Mouse (Mus musculus): ENCODE data around the gene Adck1. TPM values are rescaled to one million over a fixed set of nuclear protein-coding genes. Genes with fewer than 3 reads are reported as not detected.

Gene Adck1
- polyA plus RNA-seq, 1 experiment = 3.6 TPM

- no peaks in the 10 kb centered on the region for H3K27me3 ChIP-seq (replicated peaks)
- H3K4me1 ChIP-seq = peaks cover 36% of the 10 kb centered on the region
- peaks cover 30% of the 10 kb centered on the region for H3K36me3 ChIP-seq (replicated peaks; ENCODE audit: low read length)
- TF ChIP-seq GATA1 (IDR thresholded peaks at IDR 0.05; ENCODE audit: borderline replicate concordance, low read length) (no peak), FLI1 (IDR thresholded peaks at IDR 0.05; ENCODE audit: low read length) (no peak)
- no peaks in the 10 kb centered on the region for H3K9me3 ChIP-seq
- H3K4me3 ChIP-seq (replicated peaks) = no peak overlapping the region
Measured at GRCm38 (mm10) chr12:88419912-88420621, 59.7 kb downstream of the Adck1 start.

GRCm38 (mm10) chr12:88426926-88427325 lies 66.6 kb downstream of the Adck1 start:
- Histone ChIP-seq H3K27me3 (replicated peaks) (no peaks in the 10 kb centered on the region), H3K36me3 (replicated peaks; ENCODE audit: low read length) (peaks cover 36% of the 10 kb centered on the region), H3K9me3 (no peaks in the 10 kb centered on the region), H3K4me3 (replicated peaks) (peak overlapping the region; percentile 2), H3K4me1 (peaks cover 100% of the 10 kb centered on the region)
- no peak for TF ChIP-seq GATA1 (IDR thresholded peaks at IDR 0.05; ENCODE audit: borderline replicate concordance, low read length)
- TF ChIP-seq FLI1 (IDR thresholded peaks at IDR 0.05; ENCODE audit: low read length) = no peak

GRCm38 (mm10) chr12:88428735-88429134 lies 68.4 kb downstream of the Adck1 start:
- no peaks in the 10 kb centered on the region for H3K27me3 ChIP-seq (replicated peaks)
- peak overlapping the region; percentile 69 for H3K4me3 ChIP-seq (replicated peaks)
- H3K4me1 ChIP-seq = peaks cover 95% of the 10 kb centered on the region
- peak; percentile 92; the same call in 2 of the 3 replicates for TF ChIP-seq GATA1 (IDR thresholded peaks at IDR 0.05; ENCODE audit: borderline replicate concordance, low read length)
- TF ChIP-seq FLI1 (IDR thresholded peaks at IDR 0.05; ENCODE audit: low read length) = 0 out of 2 replicates have a peak, but pooled peaks have one; percentile 16
- peaks cover 43% of the 10 kb centered on the region for H3K36me3 ChIP-seq (replicated peaks; ENCODE audit: low read length)
- no peaks in the 10 kb centered on the region for H3K9me3 ChIP-seq

DNA sequence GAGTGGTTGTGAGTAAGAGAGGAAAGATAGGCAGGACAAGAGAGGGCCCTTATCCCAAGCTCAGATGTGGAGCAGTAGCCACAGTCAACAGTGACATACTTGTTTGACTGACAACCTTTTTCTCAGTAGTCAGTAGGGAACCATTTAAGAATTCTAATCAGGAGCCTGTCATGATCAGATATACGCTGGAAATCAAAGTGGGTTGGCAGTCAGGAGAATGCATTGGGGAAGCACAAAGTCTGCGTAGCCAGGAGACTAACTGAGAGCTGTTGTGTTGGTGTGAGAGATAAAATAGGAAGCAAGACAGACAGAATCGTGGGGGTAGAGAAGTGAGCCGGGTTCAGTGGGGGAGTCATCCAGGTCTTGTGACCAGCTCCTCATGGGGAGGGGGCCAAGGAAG lies 71.9 kb downstream of the Adck1 start:
- Histone ChIP-seq H3K27me3 (replicated peaks) (no peaks in the 10 kb centered on the region), H3K9me3 (no peaks in the 10 kb centered on the region), H3K4me3 (replicated peaks) (no peak overlapping the region), H3K36me3 (replicated peaks; ENCODE audit: low read length) (peaks cover 53% of the 10 kb centered on the region), H3K4me1 (peaks cover 77% of the 10 kb centered on the region)
- no peak for TF ChIP-seq GATA1 (IDR thresholded peaks at IDR 0.05; ENCODE audit: borderline replicate concordance, low read length)
- no peak for TF ChIP-seq FLI1 (IDR thresholded peaks at IDR 0.05; ENCODE audit: low read length)

- Histone ChIP-seq H3K4me3 (replicated peaks) (no peak overlapping the region), H3K4me1 (peaks cover 77% of the 10 kb centered on the region), H3K36me3 (replicated peaks; ENCODE audit: low read length) (peaks cover 53% of the 10 kb centered on the region), H3K9me3 (no peaks in the 10 kb centered on the region), H3K27me3 (replicated peaks) (no peaks in the 10 kb centered on the region)
- TF ChIP-seq FLI1 (IDR thresholded peaks at IDR 0.05; ENCODE audit: low read length) = no peak
- TF ChIP-seq GATA1 (IDR thresholded peaks at IDR 0.05; ENCODE audit: borderline replicate concordance, low read length) = no peak
Measured at GRCm38 (mm10) chr12:88433171-88433570, 72.8 kb downstream of the Adck1 start.

DNA sequence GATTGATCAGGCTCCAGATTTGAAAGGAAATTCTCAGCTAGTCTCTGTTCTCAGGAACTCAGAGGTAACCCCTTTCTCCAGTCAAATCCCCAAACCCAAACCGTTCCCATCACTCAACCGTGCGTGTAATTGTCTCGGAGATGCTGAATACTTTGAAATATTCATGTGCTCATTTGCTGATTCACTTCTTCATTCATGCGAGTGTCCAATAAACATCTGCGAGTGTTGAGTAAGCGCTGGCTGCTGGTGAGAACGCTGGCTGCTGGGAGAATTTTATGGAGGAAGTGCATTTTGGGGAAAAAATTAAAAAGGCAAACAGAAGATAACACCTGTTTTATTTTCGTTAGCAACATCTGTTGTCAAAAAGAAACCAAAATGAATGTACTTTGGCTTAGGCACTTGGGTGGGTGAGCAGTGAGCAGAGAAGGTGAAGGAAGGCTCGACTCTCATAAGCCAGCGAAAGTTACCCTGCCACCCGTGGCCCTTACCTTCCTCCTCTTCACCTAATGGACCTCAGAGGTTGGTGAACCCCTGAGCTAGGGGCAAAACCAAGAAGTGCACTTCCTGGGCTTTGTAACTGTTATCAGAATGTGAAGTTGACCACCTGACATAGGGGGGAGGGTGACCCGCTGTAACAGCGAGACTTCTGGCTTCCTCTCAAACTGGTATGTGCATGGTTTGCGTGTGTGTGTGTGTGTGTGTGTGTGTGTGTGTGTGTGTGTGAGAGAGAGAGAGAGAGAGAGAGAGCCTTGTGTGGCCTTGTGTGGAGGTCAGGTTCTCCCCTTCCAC lies 76.8 kb downstream of the Adck1 start:
- H3K36me3 ChIP-seq (replicated peaks; ENCODE audit: low read length) = peaks cover 54% of the 10 kb centered on the region
- H3K9me3 ChIP-seq = no peaks in the 10 kb centered on the region
- peak overlapping the region; percentile 53 for H3K4me3 ChIP-seq (replicated peaks)

DNA sequence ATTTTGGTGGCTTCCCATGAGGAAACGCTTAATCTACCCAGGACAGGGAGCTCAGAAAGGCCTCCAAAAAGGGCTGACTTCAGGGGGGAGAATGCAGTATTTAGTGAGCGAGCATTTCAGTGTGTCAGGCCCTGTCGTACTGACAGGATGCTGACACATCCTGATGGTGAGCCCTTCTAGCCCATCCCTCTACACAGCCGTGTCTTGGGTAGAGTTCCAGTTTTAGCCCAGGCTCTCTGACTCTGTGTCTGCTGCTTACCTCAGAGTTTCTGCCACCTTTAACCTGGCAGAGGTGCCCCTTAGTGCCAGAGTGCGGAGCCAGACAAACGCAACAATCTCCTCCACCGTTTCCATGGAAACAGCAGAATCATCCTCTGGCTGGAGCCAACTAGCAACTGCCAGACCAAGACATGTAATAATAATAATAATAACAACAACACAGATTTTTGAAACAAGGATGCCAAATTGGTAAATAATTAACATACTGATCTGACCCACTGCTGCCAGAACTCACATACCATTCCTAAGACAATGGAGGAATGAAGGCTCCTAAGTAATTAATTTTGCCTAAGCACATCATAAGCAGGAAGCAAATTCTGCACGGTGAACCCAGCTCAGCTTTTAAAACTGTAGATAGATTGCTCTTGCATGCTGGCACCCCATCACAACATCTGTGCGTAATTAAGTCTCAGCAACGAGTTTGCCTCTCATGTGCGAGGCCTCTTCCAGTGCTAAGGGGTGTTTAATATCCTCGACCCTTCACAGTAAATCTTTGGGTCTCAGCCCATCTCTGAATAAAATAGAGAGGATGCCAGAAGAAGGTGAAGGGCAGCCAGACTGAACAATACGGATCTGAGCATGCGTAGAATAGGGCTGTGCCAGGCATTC lies 81.8 kb downstream of the Adck1 start:
- Histone ChIP-seq H3K4me3 (replicated peaks) (no peak overlapping the region), H3K27me3 (replicated peaks) (no peaks in the 10 kb centered on the region), H3K9me3 (no peaks in the 10 kb centered on the region), H3K4me1 (peaks cover 85% of the 10 kb centered on the region), H3K36me3 (replicated peaks; ENCODE audit: low read length) (peaks cover 60% of the 10 kb centered on the region)
- TF ChIP-seq GATA1 (IDR thresholded peaks at IDR 0.05; ENCODE audit: borderline replicate concordance, low read length) (no peak), FLI1 (IDR thresholded peaks at IDR 0.05; ENCODE audit: low read length) (no peak)

More for the DNA sequence above, 76.8 kb downstream of the Adck1 start:
- TF ChIP-seq FLI1 (IDR thresholded peaks at IDR 0.05; ENCODE audit: low read length) = no peak
- TF ChIP-seq GATA1 (IDR thresholded peaks at IDR 0.05; ENCODE audit: borderline replicate concordance, low read length) = no peak
- H3K27me3 ChIP-seq (replicated peaks) = no peaks in the 10 kb centered on the region
- H3K4me1 ChIP-seq = peaks cover 70% of the 10 kb centered on the region

- Histone ChIP-seq H3K36me3 (replicated peaks; ENCODE audit: low read length) (peaks cover 73% of the 10 kb centered on the region), H3K4me3 (replicated peaks) (no peak overlapping the region), H3K9me3 (no peaks in the 10 kb centered on the region), H3K4me1 (peaks cover 66% of the 10 kb centered on the region), H3K27me3 (replicated peaks) (no peaks in the 10 kb centered on the region)
- TF ChIP-seq GATA1 (IDR thresholded peaks at IDR 0.05; ENCODE audit: borderline replicate concordance, low read length) = no peak
- no peak for TF ChIP-seq FLI1 (IDR thresholded peaks at IDR 0.05; ENCODE audit: low read length)
Measured at GRCm38 (mm10) chr12:88444040-88444439, 83.7 kb downstream of the Adck1 start.

- H3K9me3 ChIP-seq = no peaks in the 10 kb centered on the region
- H3K4me1 ChIP-seq = peaks cover 58% of the 10 kb centered on the region
- no peaks in the 10 kb centered on the region for H3K27me3 ChIP-seq (replicated peaks)
- H3K36me3 ChIP-seq (replicated peaks; ENCODE audit: low read length) = peaks cover 79% of the 10 kb centered on the region
- TF ChIP-seq GATA1 (IDR thresholded peaks at IDR 0.05; ENCODE audit: borderline replicate concordance, low read length) (no peak), FLI1 (IDR thresholded peaks at IDR 0.05; ENCODE audit: low read length) (no peak)
- no peak overlapping the region for H3K4me3 ChIP-seq (replicated peaks)
Measured at GRCm38 (mm10) chr12:88445471-88445870, 85.1 kb downstream of the Adck1 start.

All from megakaryocyte, embryonic 14.5 days (primary cell).